Mouse (Mus musculus) layer of hippocampus, postnatal 14 days (tissue): ENCODE results near the gene Ap1s1. TPM values are rescaled to one million over a fixed set of nuclear protein-coding genes. Genes with fewer than 3 reads are reported as not detected.

Experiments
- DNase-seq, 2 experiments: peaks; one replicate each; pipeline ENCODE4 v3.0.0; 2021 to 2022; ENCODE audit warnings: low spot score in 2 of 2, mixed read lengths in 1 of 2
- microRNA-seq, 2 experiments: library from miRNA; unstranded; fragments of <30 nt; microRNA quantifications; one replicate each; pipeline ENCODE4 v1.2.0; 2021
- total RNA-seq, 2 experiments: library from RNA; stranded (reverse); gene quantifications; 2 replicates each; pipeline ENCODE4 v1.2.3; 2021

Gene Ap1s1
- total RNA-seq, 2 experiments from 2014 or later: 231 to 235 TPM

GRCm38 (mm10) chr5:137028561-137029272 lies 17.2 kb downstream of the Ap1s1 start:
- peak in 1 of 2 experiments; percentile 19 for DNase-seq

GRCm38 (mm10) chr5:137026092-137026491 lies 19.8 kb downstream of the Ap1s1 start, which contains the start of gene Vgf:
TSS of gene Vgf (plus strand) at chr5:137026392.
- no peak for DNase-seq

- DNase-seq: peak; percentile 79 to 83
These were observed 20.8 kb downstream of the Ap1s1 start for GRCm38 (mm10) chr5:137025132-137025531.

GRCm38 (mm10) chr5:137024318-137024717 lies 21.6 kb downstream of the Ap1s1 start:
- no peak for DNase-seq

GRCm38 (mm10) chr5:137015913-137016312 lies 30.0 kb downstream of the Ap1s1 start:
- no peak for DNase-seq

- no peak for DNase-seq
These were observed 33.5 kb downstream of the Ap1s1 start for GRCm38 (mm10) chr5:137012401-137012950.

- no peak for DNase-seq
These were observed 35.9 kb downstream of the Ap1s1 start for GRCm38 (mm10) chr5:137009988-137010387.

- DNase-seq: no peak
These were observed 38.7 kb downstream of the Ap1s1 start for GRCm38 (mm10) chr5:137007276-137007675.

- no peak for DNase-seq
These were observed 45.3 kb downstream of the Ap1s1 start for GRCm38 (mm10) chr5:137000612-137001011.

- no peak for DNase-seq
These were observed 46.5 kb downstream of the Ap1s1 start for GRCm38 (mm10) chr5:136999449-136999848.

- no peak for DNase-seq
These were observed 56.1 kb downstream of the Ap1s1 start for GRCm38 (mm10) chr5:136989801-136990200.

- peak; percentile 43 to 57 for DNase-seq
These were observed 57.5 kb downstream of the Ap1s1 start for GRCm38 (mm10) chr5:136988420-136988819.

- no peak for DNase-seq
These were observed 58.0 kb downstream of the Ap1s1 start, which contains the start of gene Znhit1 for GRCm38 (mm10) chr5:136987934-136988271. TSS of gene Znhit1 (minus strand) at chr5:136988021.

GRCm38 (mm10) chr5:136987138-136987933 lies 58.6 kb downstream of the Ap1s1 start:
- peak in 1 of 2 experiments; percentile 77 for DNase-seq

- DNase-seq: peak; percentile 92 to 98
These were observed 59.2 kb downstream of the Ap1s1 start, which contains the start of gene Plod3 for GRCm38 (mm10) chr5:136986695-136987137. TSS of gene Plod3 (plus strand) at chr5:136987019.

Small RNAs within 50 kb of the gene (microRNA-seq; reads per million reads assigned to microRNA genes)
- 264 to 304 reads per million in 2 experiments for gene Mir702

Other genes starting within 250 kb of the Ap1s1 start
- gene Col26a1, start 162.9 kb downstream of the Ap1s1 start, total RNA-seq: 10 to 100 TPM; 12.0 to 13.8 TPM
- gene Ift22, start 138.0 kb downstream of the Ap1s1 start, total RNA-seq: 10 to 100 TPM; 78.3 to 99.5 TPM
- gene Fis1, start 92.9 kb downstream of the Ap1s1 start, total RNA-seq: 100 to 1,000 TPM; 207 to 216 TPM
- gene Cldn15, start 79.5 kb downstream of the Ap1s1 start, total RNA-seq: under 1 TPM in 1 of 2 experiments, not detected in 1; 0.28 TPM
- gene Plod3, start 59.1 kb downstream of the Ap1s1 start, total RNA-seq: 10 to 100 TPM; 40.9 to 42.2 TPM
- gene Znhit1, start 58.1 kb downstream of the Ap1s1 start, total RNA-seq: 10 to 100 TPM; 71.4 to 76.1 TPM
- 100 to 1,000 TPM; 285 to 318 TPM for gene Vgf, start 19.7 kb downstream of the Ap1s1 start, total RNA-seq
- gene Serpine1, start 26.1 kb upstream of the Ap1s1 start, total RNA-seq: 1 to 10 TPM in 1 of 2 experiments, under 1 TPM in 1; 0.91 to 1.3 TPM
- gene Trim56, start 70.1 kb upstream of the Ap1s1 start, total RNA-seq: 1 to 10 TPM; 5.2 to 5.9 TPM
- not detected for gene Muc3, start 103.2 kb upstream of the Ap1s1 start, total RNA-seq
- gene Muc3a, start 166.3 kb upstream of the Ap1s1 start, total RNA-seq: 1 to 10 TPM; 4.5 to 5.7 TPM
- 100 to 1,000 TPM in 1 of 2 experiments, 10 to 100 TPM in 1; 85.6 to 100 TPM for gene Ache, start 241.4 kb upstream of the Ap1s1 start, total RNA-seq
- 10 to 100 TPM; 18.0 to 19.9 TPM for gene Ufsp1, start 248.5 kb upstream of the Ap1s1 start, total RNA-seq